Mouse (Mus musculus): ENCODE measurements around the gene Dlx1.

Gene Dlx1

GRCm38 (mm10) chr2:71545882-71546639 is 18.1 kb downstream of the Dlx1 start:
- H3K4me3 ChIP-seq (replicated peaks; ENCODE audit: low read length): peak overlapping the region; percentile 90
- H3K36me3 ChIP-seq (ENCODE audit: insufficient read depth, low read length): no peaks in the 10 kb centered on the region
- TF ChIP-seq CTCF (conservative IDR thresholded peaks at IDR 0.05; ENCODE audit: low read length): no peak
- no peak for TF ChIP-seq POU5F1 (IDR thresholded peaks at IDR 0.05; ENCODE audit: borderline replicate concordance, low read length)
- TF ChIP-seq NANOG (IDR thresholded peaks at IDR 0.05; ENCODE audit: borderline replicate concordance, low read length): no peak

GRCm38 (mm10) chr2:71546640-71547071 is 18.7 kb downstream of the Dlx1 start, which contains the start of gene Dlx2:
Dlx2 (minus strand) TSS chr2:71546754.
- Histone ChIP-seq H3K36me3 (ENCODE audit: insufficient read depth, low read length) (no peaks in the 10 kb centered on the region), H3K9me3 (ENCODE audit: low read length) (no peaks in the 10 kb centered on the region)
- TF ChIP-seq NANOG (IDR thresholded peaks at IDR 0.05; ENCODE audit: borderline replicate concordance, low read length) (no peak), POU5F1 (IDR thresholded peaks at IDR 0.05; ENCODE audit: borderline replicate concordance, low read length) (no peak), CTCF (conservative IDR thresholded peaks at IDR 0.05; ENCODE audit: low read length) (no peak)

More at GRCm38 (mm10) chr2:71545882-71546639, 18.1 kb downstream of the Dlx1 start:
- Histone ChIP-seq H3K4me1 (replicated peaks; ENCODE audit: low read depth, low read length) (peaks cover 58% of the 10 kb centered on the region), H3K27me3 (ENCODE audit: insufficient read depth, low read length) (peaks cover 92% of the 10 kb centered on the region), H3K9me3 (ENCODE audit: low read length) (no peaks in the 10 kb centered on the region)

GRCm38 (mm10) chr2:71547829-71548228 is 19.9 kb downstream of the Dlx1 start:
- Histone ChIP-seq H3K36me3 (ENCODE audit: insufficient read depth, low read length) (no peaks in the 10 kb centered on the region), H3K4me3 (replicated peaks; ENCODE audit: low read length) (no peak overlapping the region), H3K9me3 (ENCODE audit: low read length) (no peaks in the 10 kb centered on the region), H3K4me1 (replicated peaks; ENCODE audit: low read depth, low read length) (peaks cover 53% of the 10 kb centered on the region), H3K27me3 (ENCODE audit: insufficient read depth, low read length) (peaks cover 92% of the 10 kb centered on the region)
- TF ChIP-seq POU5F1 (IDR thresholded peaks at IDR 0.05; ENCODE audit: borderline replicate concordance, low read length) (no peak), CTCF (conservative IDR thresholded peaks at IDR 0.05; ENCODE audit: low read length) (peak; percentile 63)

More at GRCm38 (mm10) chr2:71546640-71547071, 18.7 kb downstream of the Dlx1 start, which contains the start of gene Dlx2:
- peak within 1 kb of the TSS; percentile 90 for H3K4me3 ChIP-seq (replicated peaks; ENCODE audit: low read length)
- peaks cover 58% of the 10 kb centered on the region for H3K4me1 ChIP-seq (replicated peaks; ENCODE audit: low read depth, low read length)
- peaks cover 92% of the 10 kb centered on the region for H3K27me3 ChIP-seq (ENCODE audit: insufficient read depth, low read length)

- Histone ChIP-seq H3K4me1 (replicated peaks; ENCODE audit: low read depth, low read length) (peaks cover 35% of the 10 kb centered on the region), H3K36me3 (ENCODE audit: insufficient read depth, low read length) (no peaks in the 10 kb centered on the region), H3K4me3 (replicated peaks; ENCODE audit: low read length) (no peak overlapping the region), H3K27me3 (ENCODE audit: insufficient read depth, low read length) (peaks cover 87% of the 10 kb centered on the region), H3K9me3 (ENCODE audit: low read length) (no peaks in the 10 kb centered on the region)
- TF ChIP-seq NANOG (IDR thresholded peaks at IDR 0.05; ENCODE audit: borderline replicate concordance, low read length) (peak; percentile 41; the same call in 1 of the 2 replicates), POU5F1 (IDR thresholded peaks at IDR 0.05; ENCODE audit: borderline replicate concordance, low read length) (no peak)
Observed at GRCm38 (mm10) chr2:71550330-71550729, 22.4 kb downstream of the Dlx1 start.

GRCm38 (mm10) chr2:71551704-71552103 is 23.8 kb downstream of the Dlx1 start:
- no peak overlapping the region for H3K4me3 ChIP-seq (replicated peaks; ENCODE audit: low read length)
- TF ChIP-seq POU5F1 (IDR thresholded peaks at IDR 0.05; ENCODE audit: borderline replicate concordance, low read length) (no peak), NANOG (IDR thresholded peaks at IDR 0.05; ENCODE audit: borderline replicate concordance, low read length) (no peak), CTCF (conservative IDR thresholded peaks at IDR 0.05; ENCODE audit: low read length) (no peak)
- H3K36me3 ChIP-seq (ENCODE audit: insufficient read depth, low read length): no peaks in the 10 kb centered on the region
- peaks cover 30% of the 10 kb centered on the region for H3K4me1 ChIP-seq (replicated peaks; ENCODE audit: low read depth, low read length)
- H3K27me3 ChIP-seq (ENCODE audit: insufficient read depth, low read length): peaks cover 77% of the 10 kb centered on the region
- H3K9me3 ChIP-seq (ENCODE audit: low read length): no peaks in the 10 kb centered on the region

GRCm38 (mm10) chr2:71556071-71556470 is 28.2 kb downstream of the Dlx1 start:
- Histone ChIP-seq H3K4me1 (replicated peaks; ENCODE audit: low read depth, low read length) (peaks cover 10% of the 10 kb centered on the region), H3K36me3 (ENCODE audit: insufficient read depth, low read length) (no peaks in the 10 kb centered on the region), H3K27me3 (ENCODE audit: insufficient read depth, low read length) (peaks cover 49% of the 10 kb centered on the region), H3K9me3 (ENCODE audit: low read length) (peaks cover 4% of the 10 kb centered on the region), H3K4me3 (replicated peaks; ENCODE audit: low read length) (no peak overlapping the region)
- TF ChIP-seq CTCF (conservative IDR thresholded peaks at IDR 0.05; ENCODE audit: low read length) (peak; percentile 63), NANOG (IDR thresholded peaks at IDR 0.05; ENCODE audit: borderline replicate concordance, low read length) (no peak)

- H3K36me3 ChIP-seq (ENCODE audit: insufficient read depth, low read length): no peaks in the 10 kb centered on the region
- peaks cover 26% of the 10 kb centered on the region for H3K27me3 ChIP-seq (ENCODE audit: insufficient read depth, low read length)
- no peaks in the 10 kb centered on the region for H3K9me3 ChIP-seq (ENCODE audit: low read length)
- no peak overlapping the region for H3K4me3 ChIP-seq (replicated peaks; ENCODE audit: low read length)
- H3K4me1 ChIP-seq (replicated peaks; ENCODE audit: low read depth, low read length): peaks cover 12% of the 10 kb centered on the region
- TF ChIP-seq CTCF (conservative IDR thresholded peaks at IDR 0.05; ENCODE audit: low read length): no peak
Observed at GRCm38 (mm10) chr2:71566466-71566865, 38.6 kb downstream of the Dlx1 start.

- Histone ChIP-seq H3K27me3 (ENCODE audit: insufficient read depth, low read length) (peaks cover 34% of the 10 kb centered on the region), H3K4me3 (replicated peaks; ENCODE audit: low read length) (no peak overlapping the region), H3K4me1 (replicated peaks; ENCODE audit: low read depth, low read length) (no peaks in the 10 kb centered on the region), H3K36me3 (ENCODE audit: insufficient read depth, low read length) (no peaks in the 10 kb centered on the region), H3K9me3 (ENCODE audit: low read length) (no peaks in the 10 kb centered on the region)
- no peak for TF ChIP-seq POU5F1 (IDR thresholded peaks at IDR 0.05; ENCODE audit: borderline replicate concordance, low read length)
- TF ChIP-seq CTCF (conservative IDR thresholded peaks at IDR 0.05; ENCODE audit: low read length): no peak
Observed at GRCm38 (mm10) chr2:71573736-71574135, 45.8 kb downstream of the Dlx1 start.

- Histone ChIP-seq H3K9me3 (ENCODE audit: low read length) (no peaks in the 10 kb centered on the region), H3K27me3 (ENCODE audit: insufficient read depth, low read length) (peaks cover 29% of the 10 kb centered on the region), H3K4me1 (replicated peaks; ENCODE audit: low read depth, low read length) (peaks cover 3% of the 10 kb centered on the region; the same call in 1 of the 2 replicates), H3K4me3 (replicated peaks; ENCODE audit: low read length) (no peak overlapping the region), H3K36me3 (ENCODE audit: insufficient read depth, low read length) (no peaks in the 10 kb centered on the region)
- TF ChIP-seq POU5F1 (IDR thresholded peaks at IDR 0.05; ENCODE audit: borderline replicate concordance, low read length): no peak
- TF ChIP-seq CTCF (conservative IDR thresholded peaks at IDR 0.05; ENCODE audit: low read length): peak; percentile 56
- TF ChIP-seq NANOG (IDR thresholded peaks at IDR 0.05; ENCODE audit: borderline replicate concordance, low read length): no peak
Observed at GRCm38 (mm10) chr2:71577059-71577458, 49.1 kb downstream of the Dlx1 start.

Data from E14TG2a.4 (cell line).